Mouse (Mus musculus): ENCODE data around the gene BC030499. TPM values are rescaled to one million over a fixed set of nuclear protein-coding genes. Genes with fewer than 3 reads are reported as not detected.
"Not testable (repeated sequence)": the region's sequence is repeated elsewhere in the genome, so short reads cannot be mapped to it uniquely, and the experiment has no call there.

BC030499 gene
- polyA plus RNA-seq (2012; ENCODE audit: insufficient read depth, insufficient read length, missing spikeins): not detected in 2 replicates

DNA sequence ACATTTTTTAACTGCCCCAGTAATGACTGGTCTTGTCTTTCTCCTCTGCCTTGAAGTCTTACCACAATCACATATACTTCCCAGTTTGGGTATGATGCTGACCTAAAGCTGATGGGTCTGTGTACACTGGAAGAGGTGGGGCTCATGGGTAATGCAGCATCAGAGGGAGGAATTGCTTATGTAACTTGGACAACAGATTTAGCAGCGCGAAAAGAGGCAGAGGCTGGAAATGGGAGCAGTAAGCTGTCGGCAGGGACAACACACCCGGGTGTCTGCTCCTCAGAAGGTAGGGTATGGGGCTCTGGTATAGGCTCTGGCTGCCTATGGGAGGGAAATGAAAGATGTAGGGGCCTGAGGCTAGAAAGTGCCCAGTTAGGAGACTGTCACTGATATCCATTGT is at the start of gene BC030499:
TSS of gene BC030499 (plus strand) at position 188 of the 400 bp plus-strand sequence.
- Histone ChIP-seq H3K4me3 (ENCODE audit: insufficient read depth, low read depth, low read length) (no peak within 1 kb of the TSS), H3K27ac (replicated peaks; ENCODE audit: low read depth, low read length) (no peak within 1 kb of the TSS), H3K4me1 (ENCODE audit: control insufficient read depth, insufficient read depth, insufficient read length, low read length) (no peaks in the 10 kb centered on the region)

DNA sequence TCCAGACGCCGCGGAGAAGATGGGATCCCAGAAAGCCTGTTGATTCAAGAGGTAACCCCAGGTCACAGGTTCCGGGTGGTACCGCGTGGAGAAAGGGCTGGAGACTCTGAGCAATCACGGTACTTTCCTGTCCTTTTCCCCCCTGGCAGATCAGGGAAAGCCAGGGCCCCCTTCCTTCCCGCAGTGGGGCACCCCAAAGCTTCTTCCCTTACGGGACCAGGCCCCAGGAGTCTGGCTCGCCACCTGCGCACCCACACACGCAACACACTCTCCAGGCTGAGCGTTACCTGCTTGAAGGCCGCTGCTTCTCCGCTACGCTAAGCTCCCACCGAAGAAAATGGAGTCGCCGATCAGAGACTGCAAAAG is 45.4 kb upstream of the BC030499 start:
- peak overlapping the region; percentile 82 for H3K27ac ChIP-seq (replicated peaks; ENCODE audit: low read depth, low read length)
- H3K4me1 ChIP-seq (ENCODE audit: control insufficient read depth, insufficient read depth, insufficient read length, low read length): 0 out of 2 replicates have a peak, but pooled peaks cover 3% of the 10 kb centered on the region
- H3K4me3 ChIP-seq (ENCODE audit: insufficient read depth, low read depth, low read length): peak overlapping the region; percentile 83

DNA sequence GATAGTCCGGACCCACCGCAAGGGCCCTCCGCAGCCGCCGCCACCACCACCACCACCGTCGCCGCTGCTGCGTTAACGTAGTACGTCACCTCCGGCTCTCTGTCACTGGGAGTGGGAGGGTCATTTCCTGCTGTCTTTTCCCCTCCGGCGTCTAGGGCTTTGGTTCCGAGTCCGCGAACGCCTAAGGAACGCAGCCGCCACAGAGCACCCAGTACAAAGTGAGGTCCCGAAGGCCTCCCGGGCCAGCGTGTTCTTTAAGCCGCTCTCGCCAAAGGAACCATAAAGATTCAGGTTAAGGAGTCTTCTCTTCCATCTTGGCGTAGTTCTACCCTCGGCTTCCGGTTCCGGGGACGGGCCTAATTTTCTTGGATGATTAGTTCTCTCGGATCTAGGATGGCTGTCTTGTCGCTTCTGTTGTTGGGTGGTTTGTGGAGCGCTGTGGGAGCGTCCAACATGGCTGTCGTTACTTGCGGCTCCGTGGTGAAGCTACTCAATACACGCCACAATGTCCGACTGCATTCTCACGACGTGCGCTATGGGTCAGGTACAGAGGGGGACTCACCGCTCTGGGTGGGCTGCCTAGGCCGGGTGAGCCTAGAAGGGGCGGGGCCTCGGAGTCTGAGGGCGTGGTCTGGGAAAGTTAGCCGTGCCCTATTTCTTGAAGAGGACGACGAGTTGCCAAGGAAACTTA is 44.9 kb upstream of the BC030499 start, which contains the start of the genes Sdf2 and Supt6:
TSS of gene Sdf2 (plus strand) at position 120 of the 691 bp plus-strand sequence.
TSS of gene Supt6 (minus strand) at position 361 of the 691 bp plus-strand sequence.
- H3K27ac ChIP-seq (replicated peaks; ENCODE audit: low read depth, low read length): peak within 1 kb of the TSS; percentile 99
- peak within 1 kb of the TSS; percentile 83 for H3K4me3 ChIP-seq (ENCODE audit: insufficient read depth, low read depth, low read length)
- H3K4me1 ChIP-seq (ENCODE audit: control insufficient read depth, insufficient read depth, insufficient read length, low read length): 0 out of 2 replicates have a peak, but pooled peaks cover 3% of the 10 kb centered on the region

DNA sequence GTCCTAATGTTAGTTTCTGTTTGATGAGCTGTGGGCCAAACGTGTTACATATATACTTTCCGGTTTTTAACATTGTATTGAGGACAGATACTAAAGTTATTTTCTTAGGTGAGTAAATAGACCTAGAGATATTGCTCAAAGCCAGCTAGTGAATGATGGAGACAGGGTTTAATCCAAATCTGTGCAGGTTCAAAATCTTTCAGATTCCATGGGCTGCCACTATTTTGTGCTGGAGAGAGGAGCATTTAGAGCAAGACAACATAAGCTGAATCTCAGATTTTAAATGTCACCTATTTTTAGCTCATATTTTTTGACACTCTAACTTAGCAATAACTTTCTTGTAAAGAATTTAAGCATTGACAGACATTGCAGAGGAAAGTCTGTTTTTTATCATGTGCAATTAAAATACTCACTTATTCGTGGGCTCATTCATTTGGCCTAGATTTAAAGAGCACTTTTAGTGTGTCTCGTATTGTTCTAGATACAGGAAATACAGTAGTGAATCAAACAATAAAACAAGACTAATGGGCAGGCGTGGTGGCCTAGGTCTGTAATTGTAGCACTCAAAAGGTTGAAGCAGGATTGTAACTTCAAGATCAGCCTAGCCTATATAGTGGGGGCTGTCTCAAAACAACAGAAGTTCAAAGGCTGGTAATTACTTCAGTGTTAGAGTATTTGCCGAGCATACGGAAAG is 44.2 kb upstream of the BC030499 start:
- Histone ChIP-seq H3K27ac (replicated peaks; ENCODE audit: low read depth, low read length) (no peak overlapping the region), H3K4me1 (ENCODE audit: control insufficient read depth, insufficient read depth, insufficient read length, low read length) (0 out of 2 replicates have a peak, but pooled peaks cover 3% of the 10 kb centered on the region), H3K4me3 (ENCODE audit: insufficient read depth, low read depth, low read length) (peak overlapping the region; percentile 83)

DNA sequence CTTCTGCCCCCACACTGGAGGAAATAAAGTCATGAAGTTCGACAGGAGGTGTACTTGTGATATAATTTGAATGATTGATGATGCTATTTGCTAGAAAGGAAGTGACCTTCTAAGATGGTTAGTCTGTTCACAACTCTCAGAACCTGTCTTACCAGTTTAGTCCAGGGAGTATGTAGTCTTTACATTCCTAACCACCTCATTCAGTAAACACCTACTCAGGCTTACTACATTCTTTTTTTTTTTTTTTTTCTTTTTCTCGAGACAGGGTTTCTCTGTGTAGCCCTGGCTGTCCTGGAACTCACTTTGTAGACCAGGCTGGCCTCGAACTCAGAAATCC is 43.7 kb upstream of the BC030499 start:
- H3K4me3 ChIP-seq (ENCODE audit: insufficient read depth, low read depth, low read length): no peak overlapping the region
- H3K4me1 ChIP-seq (ENCODE audit: control insufficient read depth, insufficient read depth, insufficient read length, low read length): 0 out of 2 replicates have a peak, but pooled peaks cover 3% of the 10 kb centered on the region
- no peak overlapping the region for H3K27ac ChIP-seq (replicated peaks; ENCODE audit: low read depth, low read length)

DNA sequence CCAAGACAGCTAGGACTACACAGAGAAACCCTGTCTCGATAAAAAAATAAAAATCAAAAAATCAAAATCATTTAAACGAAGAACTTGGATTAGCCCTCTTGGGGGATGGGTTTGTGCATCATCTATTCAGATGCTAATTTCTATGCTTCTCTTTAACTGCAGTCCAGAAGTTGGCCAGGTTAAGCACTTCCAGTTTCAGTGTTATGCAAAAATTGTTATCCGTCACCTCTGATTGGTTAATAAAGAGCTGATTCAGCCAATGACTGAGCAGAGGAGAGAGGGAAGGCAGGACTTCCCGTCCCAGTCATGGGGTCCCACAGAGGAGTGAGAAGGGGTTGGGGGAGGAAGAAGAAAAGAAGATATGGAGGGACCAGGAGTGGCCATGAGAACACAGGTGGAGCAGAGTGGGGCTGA is 42.9 kb upstream of the BC030499 start:
- Histone ChIP-seq H3K4me1 (ENCODE audit: control insufficient read depth, insufficient read depth, insufficient read length, low read length) (0 out of 2 replicates have a peak, but pooled peaks cover 3% of the 10 kb centered on the region), H3K27ac (replicated peaks; ENCODE audit: low read depth, low read length) (no peak overlapping the region)

DNA sequence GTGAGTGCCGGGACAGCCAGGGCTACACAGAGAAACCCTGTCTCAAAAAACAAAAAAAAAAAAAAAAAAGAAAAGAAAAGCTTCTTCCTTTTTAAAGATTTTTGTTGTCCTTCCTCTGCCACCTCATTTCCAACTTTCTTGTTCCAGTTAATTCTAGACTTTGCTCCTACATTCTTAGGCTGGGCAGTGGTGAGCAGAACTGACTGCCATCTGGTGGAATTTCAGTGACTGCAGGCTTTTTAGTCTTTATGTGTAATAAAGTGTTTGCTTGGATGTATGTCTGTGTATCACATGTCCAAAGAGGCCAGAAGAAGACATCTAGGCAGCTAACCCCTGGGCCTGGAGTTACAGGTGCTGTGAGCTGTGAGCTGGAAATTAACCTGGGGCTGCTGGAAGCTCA is 34.0 kb upstream of the BC030499 start:
- no peak overlapping the region for H3K4me3 ChIP-seq (ENCODE audit: insufficient read depth, low read depth, low read length)
- H3K27ac ChIP-seq (replicated peaks; ENCODE audit: low read depth, low read length): no peak overlapping the region
- H3K4me1 ChIP-seq (ENCODE audit: control insufficient read depth, insufficient read depth, insufficient read length, low read length): no peaks in the 10 kb centered on the region; the same call in 1 of the 2 replicates

More for the DNA sequence above, 42.9 kb upstream of the BC030499 start:
- no peak overlapping the region for H3K4me3 ChIP-seq (ENCODE audit: insufficient read depth, low read depth, low read length)

DNA sequence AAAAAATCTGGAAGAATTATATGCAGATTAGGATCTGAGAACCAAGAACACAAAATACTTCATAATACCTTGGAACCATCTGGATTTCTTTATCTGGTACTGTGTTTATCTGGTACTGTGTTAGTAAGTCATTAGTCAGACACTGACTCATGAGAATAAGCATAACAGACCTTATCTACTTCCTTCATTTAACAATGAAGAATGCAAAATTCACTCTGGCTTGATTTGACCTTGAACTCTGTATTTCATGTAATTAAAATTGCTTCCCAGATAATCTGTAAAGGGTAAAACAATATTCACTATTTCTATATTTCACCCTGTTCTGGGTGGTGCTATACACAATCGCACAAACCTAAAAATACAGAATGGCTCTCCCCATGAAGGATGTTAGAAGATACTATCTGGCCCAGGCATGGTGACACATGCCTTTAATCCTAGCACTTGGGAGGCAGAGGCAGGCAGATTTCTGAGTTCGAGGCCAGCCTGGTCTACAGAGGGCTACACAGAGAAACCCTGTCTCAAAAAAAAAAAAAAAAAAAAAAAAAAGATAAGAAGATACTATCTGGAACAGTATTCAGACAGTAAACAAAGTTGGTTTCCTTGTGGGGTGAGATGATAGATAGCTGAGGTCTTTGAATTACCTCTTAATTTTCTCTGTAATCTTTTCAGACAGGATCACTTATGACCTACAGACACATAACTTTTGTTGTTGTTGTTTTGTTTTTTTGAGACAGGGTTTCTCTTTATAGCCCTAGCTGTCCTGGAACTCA is 30.0 kb upstream of the BC030499 start:
- Histone ChIP-seq H3K4me3 (ENCODE audit: insufficient read depth, low read depth, low read length) (peak overlapping the region; percentile 44; the same call in 1 of the 2 replicates), H3K4me1 (ENCODE audit: control insufficient read depth, insufficient read depth, insufficient read length, low read length) (no peaks in the 10 kb centered on the region; the same call in 1 of the 2 replicates), H3K27ac (replicated peaks; ENCODE audit: low read depth, low read length) (no peak overlapping the region)

DNA sequence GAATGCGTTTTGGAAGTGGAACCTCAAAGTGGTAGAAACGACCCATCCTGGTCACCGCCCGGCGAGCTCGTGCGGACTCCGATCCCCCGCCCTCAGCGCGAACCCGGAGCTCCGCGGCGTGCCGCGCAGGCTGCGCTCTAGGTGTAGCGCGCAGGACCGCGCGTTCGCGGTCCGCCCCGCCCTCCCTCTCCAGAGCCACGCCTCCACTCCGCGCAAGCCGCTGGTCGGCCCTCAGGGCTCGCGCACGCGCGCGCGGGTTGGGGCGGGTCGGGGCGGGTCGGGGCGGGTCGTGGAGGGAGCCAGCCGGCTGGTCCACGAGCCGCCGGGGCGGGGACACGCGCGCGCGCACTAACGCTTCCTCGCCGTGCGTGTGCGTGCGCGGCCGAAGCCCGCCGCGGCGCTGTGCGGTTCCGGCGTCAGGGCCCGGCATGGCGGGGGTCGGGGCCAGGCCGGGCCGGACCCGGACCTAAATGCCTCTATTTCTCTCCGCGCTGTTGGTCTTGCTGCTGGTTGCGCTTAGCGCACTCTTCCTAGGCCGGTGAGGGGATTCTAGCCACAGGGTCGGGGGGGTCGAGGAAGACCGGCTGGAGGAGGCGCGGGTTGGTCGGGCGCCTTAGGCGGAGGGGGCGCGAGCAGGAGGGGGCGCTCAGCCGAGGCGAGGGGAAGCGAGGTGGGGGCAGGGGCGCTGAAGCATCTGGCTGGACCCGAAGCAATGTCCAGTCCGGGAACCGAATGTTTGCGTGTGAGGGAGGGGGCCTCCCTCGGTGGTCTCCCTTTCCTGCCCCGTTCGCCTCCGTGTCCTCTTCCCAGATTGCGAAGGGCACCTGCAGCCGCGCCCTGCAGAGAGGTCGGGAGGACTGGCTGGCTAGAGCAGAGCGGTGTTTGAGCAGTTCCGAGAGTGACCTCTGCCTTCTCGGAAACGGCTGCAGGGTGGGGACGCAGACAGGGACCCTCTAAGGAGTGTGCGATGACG is 29.0 kb upstream of the BC030499 start, which contains the start of gene 2610507B11Rik:
TSS of gene 2610507B11Rik (plus strand) at position 373 of the 973 bp plus-strand sequence.
- peak within 1 kb of the TSS; percentile 78 for H3K27ac ChIP-seq (replicated peaks; ENCODE audit: low read depth, low read length)
- H3K4me3 ChIP-seq (ENCODE audit: insufficient read depth, low read depth, low read length): peak within 1 kb of the TSS; percentile 97
- H3K4me1 ChIP-seq (ENCODE audit: control insufficient read depth, insufficient read depth, insufficient read length, low read length): no peaks in the 10 kb centered on the region; the same call in 1 of the 2 replicates

DNA sequence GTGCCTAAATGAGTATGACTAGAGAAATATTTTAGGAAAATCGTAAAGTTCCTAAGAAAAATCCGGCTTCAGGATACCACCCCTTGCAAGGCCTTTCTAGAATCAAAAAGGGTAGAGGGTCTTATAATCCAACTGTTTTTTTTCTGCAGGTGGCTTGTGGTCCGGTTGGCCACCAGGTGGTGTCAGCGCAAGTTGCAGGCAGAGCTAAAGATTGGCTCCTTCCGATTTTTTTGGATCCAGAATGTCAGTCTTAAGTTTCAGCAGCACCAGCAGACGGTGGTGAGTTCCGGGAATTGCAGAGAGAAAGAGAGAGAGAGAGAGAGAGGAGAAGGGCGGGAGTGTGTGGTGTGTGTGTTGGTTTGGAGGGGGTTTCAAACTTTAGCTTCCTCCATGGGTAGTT is 28.1 kb upstream of the BC030499 start:
- H3K27ac ChIP-seq (replicated peaks; ENCODE audit: low read depth, low read length): no peak overlapping the region

DNA sequence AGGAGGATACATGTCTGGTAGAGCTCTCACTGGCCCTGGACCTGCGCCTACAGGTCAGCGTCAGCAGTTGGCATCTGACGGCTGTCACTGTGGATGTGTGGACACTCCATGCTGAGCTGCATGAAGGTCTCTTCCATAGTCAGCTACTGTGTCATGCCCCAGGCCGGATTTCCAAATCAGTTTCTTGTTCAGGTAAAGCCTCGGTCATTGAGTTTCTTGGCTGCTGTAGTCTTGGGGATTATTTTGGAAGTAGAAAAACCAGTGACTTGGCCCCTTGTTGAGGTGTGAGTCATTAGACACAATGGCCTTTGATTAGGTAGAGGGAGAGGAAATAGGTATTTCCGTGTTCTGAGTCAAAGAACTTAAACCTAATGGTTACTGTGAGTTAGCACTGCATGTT is 25.1 kb upstream of the BC030499 start:
- H3K4me1 ChIP-seq (ENCODE audit: control insufficient read depth, insufficient read depth, insufficient read length, low read length): no peaks in the 10 kb centered on the region
- no peak overlapping the region for H3K27ac ChIP-seq (replicated peaks; ENCODE audit: low read depth, low read length)
- H3K4me3 ChIP-seq (ENCODE audit: insufficient read depth, low read depth, low read length): no peak overlapping the region

More for the DNA sequence above, 28.1 kb upstream of the BC030499 start:
- H3K4me1 ChIP-seq (ENCODE audit: control insufficient read depth, insufficient read depth, insufficient read length, low read length): no peaks in the 10 kb centered on the region; the same call in 1 of the 2 replicates
- H3K4me3 ChIP-seq (ENCODE audit: insufficient read depth, low read depth, low read length): peak overlapping the region; percentile 97

DNA sequence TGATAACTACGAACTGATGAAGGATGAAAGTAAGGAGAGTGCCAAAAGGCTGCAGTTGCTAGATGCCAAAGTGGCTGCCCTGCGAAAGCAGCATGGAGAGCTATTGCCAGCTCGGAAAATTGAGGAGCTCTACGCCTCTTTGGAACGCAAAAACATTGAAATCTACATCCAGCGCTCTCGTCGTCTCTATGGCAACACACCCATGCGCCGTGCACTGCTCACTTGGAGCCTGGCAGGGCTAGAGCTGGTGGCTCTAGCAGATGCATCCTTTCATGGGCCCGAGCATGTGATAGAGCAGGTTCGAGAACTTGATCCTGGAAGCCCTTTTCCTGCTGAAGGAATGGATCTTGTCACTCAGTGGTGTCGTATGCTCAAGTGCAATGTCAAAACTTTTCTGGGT is 18.7 kb upstream of the BC030499 start:
- Histone ChIP-seq H3K27ac (replicated peaks; ENCODE audit: low read depth, low read length) (no peak overlapping the region), H3K4me1 (ENCODE audit: control insufficient read depth, insufficient read depth, insufficient read length, low read length) (no peaks in the 10 kb centered on the region), H3K4me3 (ENCODE audit: insufficient read depth, low read depth, low read length) (no peak overlapping the region)

DNA sequence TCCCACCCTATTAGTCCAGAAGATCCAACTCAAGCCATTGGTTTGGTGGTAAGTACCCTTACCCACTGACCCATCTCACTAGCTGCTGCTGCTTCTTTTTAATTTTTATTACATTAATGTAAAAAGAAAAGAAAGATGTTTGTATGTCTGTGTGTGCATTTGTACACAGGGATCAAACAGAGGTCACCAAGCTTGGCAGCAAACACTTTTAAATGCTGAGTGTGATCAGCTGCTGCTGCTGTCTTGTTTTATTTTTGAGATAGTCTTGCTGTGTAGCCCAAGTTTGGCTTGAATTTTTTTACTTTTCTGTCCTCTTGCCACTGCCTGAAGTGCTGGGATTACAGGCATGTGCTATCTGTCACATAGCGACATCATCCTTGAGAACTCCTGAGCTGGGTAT is 15.0 kb upstream of the BC030499 start:
- no peak overlapping the region for H3K27ac ChIP-seq (replicated peaks; ENCODE audit: low read depth, low read length)
- H3K4me1 ChIP-seq (ENCODE audit: control insufficient read depth, insufficient read depth, insufficient read length, low read length): peaks cover 6% of the 10 kb centered on the region; the same call in 1 of the 2 replicates
- H3K4me3 ChIP-seq (ENCODE audit: insufficient read depth, low read depth, low read length): no peak overlapping the region

DNA sequence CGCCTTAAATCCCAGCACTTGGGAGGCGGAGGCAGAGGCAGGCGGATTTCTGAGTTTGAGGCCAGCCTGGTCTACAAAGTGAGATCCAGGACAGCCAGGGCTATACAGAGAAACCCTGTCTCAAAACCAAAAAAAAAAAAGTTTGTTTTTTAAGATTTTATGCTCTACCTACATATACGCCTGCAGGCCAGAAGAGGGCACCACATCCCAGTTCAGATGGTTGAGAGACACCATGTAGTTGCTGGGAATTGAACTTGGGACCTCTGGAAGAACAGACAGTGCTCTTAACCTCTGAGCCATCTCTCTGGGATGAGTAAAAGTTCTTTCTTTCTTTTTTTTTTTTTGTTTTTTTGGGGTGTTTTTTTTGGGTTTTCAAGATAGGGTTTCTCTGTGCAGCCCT is 14.5 kb upstream of the BC030499 start:
- not testable (repeated sequence) for H3K4me1 ChIP-seq (ENCODE audit: control insufficient read depth, insufficient read depth, insufficient read length, low read length); H3K27ac ChIP-seq (replicated peaks; ENCODE audit: low read depth, low read length); H3K4me3 ChIP-seq (ENCODE audit: insufficient read depth, low read depth, low read length)

All from brown adipose tissue, adult 24 weeks (tissue).